Mouse (Mus musculus) E14TG2a.4 (cell line): ENCODE measurements around the gene 1700017B05Rik.

Experiments
- CTCF ChIP-seq: conservative IDR thresholded peaks from 2 replicates; pipeline ENCODE4 v1.5.1; 2014; ENCODE audit warnings: low read length
- NANOG ChIP-seq: IDR thresholded peaks from 2 replicates; pipeline ENCODE4 v1.6.1; 2014; ENCODE audit warnings: borderline replicate concordance, low read length, mixed read lengths

DNA sequence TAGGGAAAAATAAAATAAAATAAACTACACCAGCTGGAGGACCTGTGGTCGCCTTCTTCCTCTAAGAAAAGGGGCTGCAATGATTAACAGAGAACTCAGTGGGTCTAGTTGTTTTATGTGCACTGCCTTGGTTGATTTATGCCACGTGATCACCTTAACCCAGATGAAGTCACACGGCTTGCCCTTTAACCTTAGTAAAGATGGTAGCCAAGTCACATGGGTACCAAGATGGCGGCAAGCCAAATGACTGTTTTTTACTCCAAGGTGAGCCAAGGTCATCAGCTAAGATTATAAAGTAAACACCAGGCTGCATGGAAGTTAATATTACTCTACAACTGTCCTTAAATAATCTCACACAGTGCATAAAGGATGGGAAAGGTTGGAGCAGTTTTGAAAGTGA lies 32.7 kb downstream of the 1700017B05Rik start:
- no peak for TF ChIP-seq CTCF
- TF ChIP-seq NANOG = no peak
